Mouse (Mus musculus) bone marrow macrophage, adult 2 months (primary cell): ENCODE data around the gene Sdccag8.

Experiments used
- CTCF ChIP-seq: IDR thresholded peaks from 2 replicates; pipeline ENCODE4 v1.5.1; 2012; ENCODE audit warnings: low read depth, mild to moderate bottlenecking, low read length, moderate library complexity
- POLR2A ChIP-seq: IDR thresholded peaks from 2 replicates; pipeline ENCODE4 v1.6.1; 2012; ENCODE audit warnings: mild to moderate bottlenecking, low read depth, low read length, borderline replicate concordance

- no peak for TF ChIP-seq POLR2A
- no peak for TF ChIP-seq CTCF
Observed at GRCm38 (mm10) chr1:176823889-176824288, 9.4 kb downstream of the Sdccag8 start.
